Mouse (Mus musculus) cerebellum, postnatal 10 days (tissue): Measurements from ENCODE around the gene Reps2.

Source experiments
- DNase-seq, 2 experiments: peaks; one replicate each; pipeline ENCODE4 v3.0.0; 2021; ENCODE audit warnings: mixed read lengths in 2 of 2

Gene Reps2

GRCm38 (mm10) chrX:162589173-162589805 is 54.2 kb downstream of the Reps2 start:
- DNase-seq: no peak

GRCm38 (mm10) chrX:162584349-162584748 is 59.1 kb downstream of the Reps2 start:
- DNase-seq: no peak

- DNase-seq: no peak
Observed at GRCm38 (mm10) chrX:162580521-162580920, 62.9 kb downstream of the Reps2 start.

- DNase-seq: no peak
Observed at GRCm38 (mm10) chrX:162568439-162568838, 75.0 kb downstream of the Reps2 start.

- DNase-seq: no peak
Observed at GRCm38 (mm10) chrX:162565501-162565900, 77.9 kb downstream of the Reps2 start.

GRCm38 (mm10) chrX:162556459-162556841 is 87.0 kb downstream of the Reps2 start:
- peak; percentile 11 to 24 for DNase-seq

GRCm38 (mm10) chrX:162555729-162556458 is 87.6 kb downstream of the Reps2 start:
- no peak for DNase-seq

GRCm38 (mm10) chrX:162554513-162554912 is 88.9 kb downstream of the Reps2 start:
- peak; percentile 43 to 49 for DNase-seq

- peak in 1 of 2 experiments; percentile 13 for DNase-seq
Observed at GRCm38 (mm10) chrX:162552383-162552782, 91.1 kb downstream of the Reps2 start.

- DNase-seq: no peak
Observed at GRCm38 (mm10) chrX:162545037-162545436, 98.4 kb downstream of the Reps2 start.

- peak; percentile 7 to 11 for DNase-seq
Observed at GRCm38 (mm10) chrX:162542576-162543227, 100.7 kb downstream of the Reps2 start.

GRCm38 (mm10) chrX:162541961-162542360 is 101.5 kb downstream of the Reps2 start:
- DNase-seq: no peak

- DNase-seq: no peak
Observed at GRCm38 (mm10) chrX:162531016-162531415, 112.4 kb downstream of the Reps2 start.

- peak; percentile 76 to 77 for DNase-seq
Observed at GRCm38 (mm10) chrX:162527240-162527639, 116.2 kb downstream of the Reps2 start.

GRCm38 (mm10) chrX:162521831-162522514 is 121.5 kb downstream of the Reps2 start:
- DNase-seq: peak in 1 of 2 experiments; percentile 9

GRCm38 (mm10) chrX:162521197-162521596 is 122.3 kb downstream of the Reps2 start:
- DNase-seq: peak in 1 of 2 experiments; percentile 12

- DNase-seq: peak in 1 of 2 experiments; percentile 7
Observed at GRCm38 (mm10) chrX:162520374-162520773, 123.1 kb downstream of the Reps2 start.

GRCm38 (mm10) chrX:162510426-162510980 is 132.9 kb downstream of the Reps2 start:
- DNase-seq: peak; percentile 9 to 52

GRCm38 (mm10) chrX:162505186-162505585 is 138.3 kb downstream of the Reps2 start:
- DNase-seq: no peak

GRCm38 (mm10) chrX:162503436-162503835 is 140.0 kb downstream of the Reps2 start:
- DNase-seq: peak in 1 of 2 experiments; percentile 6

GRCm38 (mm10) chrX:162500962-162501361 is 142.5 kb downstream of the Reps2 start:
- DNase-seq: no peak

- DNase-seq: no peak
Observed at GRCm38 (mm10) chrX:162496485-162496884, 147.0 kb downstream of the Reps2 start.

- DNase-seq: no peak
Observed at GRCm38 (mm10) chrX:162488630-162489029, 154.8 kb downstream of the Reps2 start.
